Mouse (Mus musculus) right cerebral cortex, postnatal 25 days (tissue): ENCODE measurements around the gene Olfr845.

Source experiments
- DNase-seq: peaks from one replicate; pipeline ENCODE4 v3.0.0; 2022

Gene Olfr845

DNA sequence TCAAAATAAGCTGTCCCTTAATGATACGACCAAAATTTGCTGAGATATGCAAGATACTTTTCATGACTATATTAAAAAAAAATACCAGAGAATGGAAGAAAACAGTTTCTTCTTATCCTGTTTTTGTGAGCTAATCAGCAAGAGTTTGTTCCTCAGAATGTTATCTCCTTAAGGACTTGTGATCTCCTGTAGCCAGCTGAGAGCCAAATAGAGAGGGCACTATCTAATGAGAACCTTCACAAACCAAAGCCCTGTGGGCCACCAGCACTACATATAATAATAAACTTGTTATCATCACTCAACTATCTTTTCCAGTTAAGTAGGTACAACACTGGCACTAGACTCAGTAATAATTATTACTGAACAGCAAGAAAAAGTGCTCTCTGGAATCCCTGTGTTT, at the start of gene Olfr845:
Olfr845 (plus strand) TSS at position 301 of the 400 bp plus-strand sequence.
- DNase-seq, result no peak

DNA sequence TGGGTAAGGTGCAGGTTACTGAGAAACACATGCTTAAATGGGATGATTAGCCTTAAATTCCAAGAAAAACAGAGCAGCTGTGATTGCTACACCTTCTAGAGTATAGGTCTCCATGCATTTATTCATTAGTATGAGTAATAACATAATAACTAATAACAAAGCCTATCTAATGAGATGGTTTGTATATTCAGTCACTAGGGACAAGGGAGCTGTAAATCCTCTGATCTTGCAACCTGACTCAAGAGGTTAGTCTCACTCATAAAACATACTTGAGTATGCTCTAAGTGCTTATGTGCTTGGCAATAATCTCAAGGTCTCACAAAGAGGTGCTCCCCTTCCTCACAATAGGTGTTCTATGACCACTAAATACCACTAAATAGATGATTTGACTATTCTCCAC, 20.2 kb upstream of the Olfr845 start, which contains the start of gene Olfr844:
Olfr844 (plus strand) TSS at position 301 of the 400 bp plus-strand sequence.
- DNase-seq, result no peak

DNA sequence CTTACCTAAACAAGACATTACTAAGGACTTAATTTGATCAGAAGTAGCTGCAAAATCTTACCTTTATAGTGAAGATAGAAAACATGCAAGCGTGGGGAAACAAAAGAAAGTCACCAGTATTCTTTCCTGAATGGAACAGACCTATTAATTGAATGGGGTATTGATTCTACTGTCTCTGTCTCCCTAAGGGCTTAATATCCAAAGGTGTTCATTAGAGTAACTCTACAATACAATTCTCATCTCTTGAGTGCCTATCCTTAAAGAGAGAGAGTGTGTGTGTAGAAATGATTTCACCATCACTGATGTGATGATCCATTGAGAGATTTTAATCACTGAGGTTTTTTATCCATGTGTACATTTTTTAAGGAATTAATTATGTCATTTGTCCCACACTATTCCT, 27.6 kb downstream of the Olfr845 start, which contains the start of gene Olfr846:
Olfr846 (minus strand) TSS at position 101 of the 400 bp plus-strand sequence.
- DNase-seq, result no peak

DNA sequence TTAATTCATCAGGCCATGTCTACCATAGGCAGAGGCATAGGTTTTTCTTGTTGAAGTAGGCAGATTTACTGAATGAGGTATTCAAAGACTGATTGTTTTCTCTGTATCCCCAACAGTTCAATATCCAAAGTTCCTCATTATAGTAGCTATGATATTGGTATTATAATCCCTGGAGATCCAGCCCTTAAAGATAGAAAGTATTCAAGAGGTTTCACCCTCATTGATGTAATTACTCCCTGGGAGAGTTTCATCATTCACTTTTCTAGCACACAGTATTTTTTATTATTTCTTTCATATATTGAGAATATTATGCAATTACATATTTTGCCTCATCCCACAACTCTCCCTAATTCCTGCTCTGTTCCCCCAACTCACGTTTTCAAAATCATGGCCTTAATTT, 42.3 kb downstream of the Olfr845 start, which contains the start of gene Olfr847:
Olfr847 (minus strand) TSS at position 101 of the 400 bp plus-strand sequence.
- no peak for DNase-seq
